Mouse (Mus musculus): ENCODE results near the gene Nanos2. TPM values are rescaled to one million over a fixed set of nuclear protein-coding genes. Genes with fewer than 3 reads are reported as not detected.
A peak's percentile ranks its signal among the peaks of the same experiment; 100 is the strongest.

Nanos2 gene
- total and polyA plus RNA-seq, 2 experiments from 2014 or later: not detected

DNA sequence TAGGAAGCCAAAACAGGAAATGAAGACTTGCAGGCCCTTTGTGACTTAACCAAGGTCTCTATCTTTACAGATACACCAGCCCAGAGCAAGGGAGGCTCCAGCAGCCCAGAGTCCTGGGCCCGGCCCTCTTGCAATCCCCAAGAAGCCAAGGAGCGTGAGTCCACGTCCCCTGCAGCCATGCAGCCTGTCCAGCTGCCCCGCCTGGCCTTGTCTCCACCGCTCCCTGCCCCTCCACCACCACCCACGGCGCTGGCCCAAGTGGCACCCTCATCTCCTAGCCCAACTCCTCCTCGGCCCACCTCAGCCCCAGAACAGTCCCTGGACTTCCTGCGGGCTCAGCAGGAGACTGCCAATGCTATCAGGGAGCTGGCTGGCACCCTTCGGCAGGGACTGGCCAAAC is 13.2 kb downstream of the Nanos2 start:
- DNase-seq (ENCODE audit: low spot score): no peak
- 40% methylated on average over 10 of the region's 10 CpGs for WGBS
- H3K9ac ChIP-seq (replicated peaks; ENCODE audit: low read depth, low read length): peak overlapping the region; percentile 64

GRCm38 (mm10) chr7:19001066-19001806 is 14.0 kb downstream of the Nanos2 start:
- TF ChIP-seq EP300 (IDR thresholded peaks at IDR 0.05; ENCODE audit: low read depth): no peak
- no peak for TF ChIP-seq CTCF (IDR thresholded peaks at IDR 0.05; ENCODE audit: low read depth)
- no peaks in the 10 kb centered on the region for H3K27me3 ChIP-seq (ENCODE audit: control insufficient read depth, insufficient read depth, low read length)
- 25% methylated on average over 17 of the region's 18 CpGs for WGBS
- no peaks in the 10 kb centered on the region for H3K9me3 ChIP-seq (replicated peaks; ENCODE audit: control insufficient read depth, low read length)
- peak overlapping the region; percentile 47 for H3K4me3 ChIP-seq (ENCODE audit: low read depth, low read length)
- H3K36me3 ChIP-seq (replicated peaks; ENCODE audit: control insufficient read depth, insufficient read depth, low read length): 0 out of 2 replicates have a peak, but pooled peaks cover 12% of the 10 kb centered on the region
- H3K9ac ChIP-seq (replicated peaks; ENCODE audit: low read depth, low read length): peak overlapping the region; percentile 64
- H3K27ac ChIP-seq (ENCODE audit: low read depth): peak overlapping the region; percentile 63
- peak overlapping the region; percentile 74 for H3K4me2 ChIP-seq (ENCODE audit: low read depth, low read length)
- ATAC-seq (ENCODE audit: insufficient read depth, low read depth): 0 out of 2 replicates have a peak, but pooled peaks have one; percentile 10
- DNase-seq (ENCODE audit: low spot score): no peak
- H3K4me1 ChIP-seq (ENCODE audit: control insufficient read depth, insufficient read depth): peaks cover 14% of the 10 kb centered on the region

More for the DNA sequence above, 13.2 kb downstream of the Nanos2 start:
- Histone ChIP-seq H3K4me2 (ENCODE audit: low read depth, low read length) (peak overlapping the region; percentile 74), H3K4me1 (ENCODE audit: control insufficient read depth, insufficient read depth) (peaks cover 10% of the 10 kb centered on the region), H3K4me3 (ENCODE audit: low read depth, low read length) (peak overlapping the region; percentile 47), H3K36me3 (replicated peaks; ENCODE audit: control insufficient read depth, insufficient read depth, low read length) (0 out of 2 replicates have a peak, but pooled peaks cover 12% of the 10 kb centered on the region), H3K27me3 (ENCODE audit: control insufficient read depth, insufficient read depth, low read length) (no peaks in the 10 kb centered on the region), H3K9me3 (replicated peaks; ENCODE audit: control insufficient read depth, low read length) (no peaks in the 10 kb centered on the region), H3K27ac (ENCODE audit: low read depth) (peak overlapping the region; percentile 63)
- no peak for ATAC-seq (ENCODE audit: insufficient read depth, low read depth)
- TF ChIP-seq EP300 (IDR thresholded peaks at IDR 0.05; ENCODE audit: low read depth) (no peak), CTCF (IDR thresholded peaks at IDR 0.05; ENCODE audit: low read depth) (no peak)

DNA sequence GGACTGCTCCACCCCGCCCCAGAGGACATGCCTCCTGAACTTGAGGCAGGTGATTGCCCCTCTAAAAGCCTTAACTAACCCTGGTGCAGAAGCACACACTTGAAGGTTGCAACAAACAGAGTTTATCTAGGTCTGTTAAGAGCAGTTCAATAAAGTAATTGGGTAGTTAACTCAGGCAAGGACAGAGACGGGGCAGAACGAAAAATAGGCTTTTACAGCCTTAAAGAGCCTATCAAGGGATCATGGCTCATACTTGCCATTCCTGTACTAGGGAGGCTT is 14.5 kb downstream of the Nanos2 start:
- Histone ChIP-seq H3K4me1 (ENCODE audit: control insufficient read depth, insufficient read depth) (peaks cover 14% of the 10 kb centered on the region), H3K9me3 (replicated peaks; ENCODE audit: control insufficient read depth, low read length) (no peaks in the 10 kb centered on the region), H3K4me3 (ENCODE audit: low read depth, low read length) (peak overlapping the region; percentile 47; the same call in 1 of the 2 replicates)

GRCm38 (mm10) chr7:19002115-19002514 is 14.9 kb downstream of the Nanos2 start:
- ATAC-seq (ENCODE audit: insufficient read depth, low read depth): no peak
- H3K4me3 ChIP-seq (ENCODE audit: low read depth, low read length): peak overlapping the region; percentile 43
- 31% methylated on average over 4 of the region's 4 CpGs for WGBS
- 0 out of 2 replicates have a peak, but pooled peaks cover 14% of the 10 kb centered on the region for H3K36me3 ChIP-seq (replicated peaks; ENCODE audit: control insufficient read depth, insufficient read depth, low read length)
- peak overlapping the region; percentile 79; the same call in 1 of the 2 replicates for H3K27ac ChIP-seq (ENCODE audit: low read depth)
- TF ChIP-seq EP300 (IDR thresholded peaks at IDR 0.05; ENCODE audit: low read depth) (no peak), CTCF (IDR thresholded peaks at IDR 0.05; ENCODE audit: low read depth) (no peak)
- no peaks in the 10 kb centered on the region for H3K27me3 ChIP-seq (ENCODE audit: control insufficient read depth, insufficient read depth, low read length)
- no peaks in the 10 kb centered on the region for H3K9me3 ChIP-seq (replicated peaks; ENCODE audit: control insufficient read depth, low read length)
- H3K4me2 ChIP-seq (ENCODE audit: low read depth, low read length): peak overlapping the region; percentile 69
- H3K9ac ChIP-seq (replicated peaks; ENCODE audit: low read depth, low read length): peak overlapping the region; percentile 67
- no peak for DNase-seq (ENCODE audit: low spot score)
- H3K4me1 ChIP-seq (ENCODE audit: control insufficient read depth, insufficient read depth): peaks cover 14% of the 10 kb centered on the region

More for the DNA sequence above, 14.5 kb downstream of the Nanos2 start:
- 66% methylated on average over 3 of the region's 3 CpGs for WGBS
- Histone ChIP-seq H3K27ac (ENCODE audit: low read depth) (peak overlapping the region; percentile 63; the same call in 1 of the 2 replicates), H3K9ac (replicated peaks; ENCODE audit: low read depth, low read length) (peak overlapping the region; percentile 64; the same call in 1 of the 2 replicates), H3K4me2 (ENCODE audit: low read depth, low read length) (peak overlapping the region; percentile 74; the same call in 1 of the 2 replicates), H3K27me3 (ENCODE audit: control insufficient read depth, insufficient read depth, low read length) (no peaks in the 10 kb centered on the region), H3K36me3 (replicated peaks; ENCODE audit: control insufficient read depth, insufficient read depth, low read length) (0 out of 2 replicates have a peak, but pooled peaks cover 10% of the 10 kb centered on the region)
- TF ChIP-seq EP300 (IDR thresholded peaks at IDR 0.05; ENCODE audit: low read depth): no peak
- TF ChIP-seq CTCF (IDR thresholded peaks at IDR 0.05; ENCODE audit: low read depth): no peak
- ATAC-seq (ENCODE audit: insufficient read depth, low read depth) (no peak), DNase-seq (ENCODE audit: low spot score) (no peak)

GRCm38 (mm10) chr7:19002848-19003498 is 15.8 kb downstream of the Nanos2 start:
- Histone ChIP-seq H3K4me3 (ENCODE audit: low read depth, low read length) (peak overlapping the region; percentile 43), H3K4me2 (ENCODE audit: low read depth, low read length) (peak overlapping the region; percentile 69), H3K36me3 (replicated peaks; ENCODE audit: control insufficient read depth, insufficient read depth, low read length) (0 out of 2 replicates have a peak, but pooled peaks cover 14% of the 10 kb centered on the region), H3K27ac (ENCODE audit: low read depth) (peak overlapping the region; percentile 79), H3K9ac (replicated peaks; ENCODE audit: low read depth, low read length) (peak overlapping the region; percentile 67), H3K27me3 (ENCODE audit: control insufficient read depth, insufficient read depth, low read length) (no peaks in the 10 kb centered on the region), H3K9me3 (replicated peaks; ENCODE audit: control insufficient read depth, low read length) (no peaks in the 10 kb centered on the region), H3K4me1 (ENCODE audit: control insufficient read depth, insufficient read depth) (peaks cover 14% of the 10 kb centered on the region)
- ATAC-seq (ENCODE audit: insufficient read depth, low read depth) (peak; percentile 52), DNase-seq (ENCODE audit: low spot score) (peak; percentile 93)
- 3% methylated on average over 17 of the region's 17 CpGs for WGBS
- no peak for TF ChIP-seq EP300 (IDR thresholded peaks at IDR 0.05; ENCODE audit: low read depth)
- no peak for TF ChIP-seq CTCF (IDR thresholded peaks at IDR 0.05; ENCODE audit: low read depth)

Data from heart, postnatal 0 days (tissue).